Mouse (Mus musculus) liver, embryonic 16.5 days (tissue): ENCODE measurements around the gene Folr2. TPM values are rescaled to one million over a fixed set of nuclear protein-coding genes. Genes with fewer than 3 reads are reported as not detected.

Experiments
- ATAC-seq: fragments of 200-750 bp; cut with Nextera tagmentation; 2 replicates; pipeline ENCODE4 v1.8.0; 2017; ENCODE audit warnings: low read depth, mild to moderate bottlenecking, moderate number of reproducible peaks, moderate library complexity
- H3K27ac ChIP-seq: fragments of 300-500 bp; sonication (generic); 2 replicates; pipeline ENCODE4 v1.5.1; 2014; ENCODE audit warnings: mild to moderate bottlenecking, low read length
- H3K27me3 ChIP-seq: fragments of 300-500 bp; sonication (generic); 2 replicates; pipeline ENCODE4 v1.6.1; 2014; ENCODE audit warnings: low read depth, low read length, mixed read lengths; ENCODE audit not compliant: control insufficient read depth, insufficient read depth
- H3K36me3 ChIP-seq: fragments of 300-500 bp; sonication (generic); 2 replicates; pipeline ENCODE4 v1.6.1; 2014; ENCODE audit warnings: mild to moderate bottlenecking; ENCODE audit not compliant: control insufficient read depth, insufficient read depth
- H3K4me1 ChIP-seq: fragments of 300-500 bp; sonication (generic); 2 replicates; pipeline ENCODE4 v1.6.1; 2014; ENCODE audit warnings: low read depth, low read length, mixed read lengths; ENCODE audit not compliant: control insufficient read depth
- H3K4me2 ChIP-seq: fragments of 300-500 bp; sonication (generic); 2 replicates; pipeline ENCODE4 v1.6.1; 2014; ENCODE audit warnings: low read depth, low read length, mixed read lengths
- H3K4me3 ChIP-seq: fragments of 300-500 bp; sonication (generic); 2 replicates; pipeline ENCODE4 v1.5.1; 2014; ENCODE audit warnings: low read depth, mild to moderate bottlenecking, low read length
- H3K9ac ChIP-seq: fragments of 300-500 bp; sonication (generic); 2 replicates; pipeline ENCODE4 v1.6.1; 2014; ENCODE audit warnings: low read depth, low read length
- H3K9me3 ChIP-seq: fragments of 300-500 bp; sonication (generic); replicated peaks from 2 replicates; pipeline ENCODE4 v1.6.1; 2016; ENCODE audit warnings: low read length; ENCODE audit not compliant: control insufficient read depth
- WGBS: fragments of 180-500 bp; shearing (Covaris S2); extraction: QIAGEN DNeasy Blood & Tissue Kit; methylation state at CpG from one replicate; pipeline ENCODE4 v1.1.7; 2014; ENCODE audit not compliant: insufficient replicate concordance; 5-methylcytosine and 5-hydroxymethylcytosine counted together
- polyA plus RNA-seq: library from polyadenylated mRNA; unstranded; fragments of >200 nt; fragmentation: Nextera tagmentation; extraction: Ambion mirVana; gene quantifications from 2 replicates; pipeline ENCODE4 v1.2.1, GENCODE M21; 2015

Gene Folr2
- polyA plus RNA-seq, 1 experiment from 2014 or later: 6.4 TPM

- Histone ChIP-seq H3K4me2 (no peak overlapping the region), H3K4me1 (no peaks in the 10 kb centered on the region), H3K9ac (no peak overlapping the region), H3K27me3 (no peaks in the 10 kb centered on the region), H3K36me3 (no peaks in the 10 kb centered on the region), H3K4me3 (no peak overlapping the region), H3K9me3 (no peaks in the 10 kb centered on the region), H3K27ac (no peak overlapping the region)
- ATAC-seq: no peak; the same call in 1 of the 2 replicates
- 69% methylated on average over 6 of the region's 6 CpGs for WGBS
These were observed 4.1 kb downstream of the Folr2 start for GRCm38 (mm10) chr7:101852846-101853245.

DNA sequence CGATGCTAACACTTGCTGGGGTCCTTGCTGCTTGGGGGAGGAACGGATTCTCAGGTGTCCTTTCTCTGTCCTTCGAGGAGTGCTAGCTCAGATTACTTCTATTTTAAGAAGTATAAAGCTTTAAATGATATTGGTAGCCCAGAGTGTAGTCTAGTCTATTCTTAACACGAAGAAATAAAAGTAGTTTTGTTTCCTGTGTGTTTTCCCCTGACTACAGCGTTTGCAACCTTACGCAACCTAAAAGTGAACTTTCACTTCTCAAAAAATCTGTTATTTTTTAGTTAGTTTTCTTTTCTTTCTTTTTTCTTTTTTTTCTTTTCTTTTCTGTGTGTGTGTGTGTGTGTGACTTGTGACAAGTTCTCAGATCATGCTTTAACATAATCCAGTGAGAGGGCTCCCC is 5.3 kb downstream of the Folr2 start:
- H3K4me1 ChIP-seq: no peaks in the 10 kb centered on the region
- H3K4me2 ChIP-seq: no peak overlapping the region
- no peak overlapping the region for H3K4me3 ChIP-seq
- ATAC-seq: no peak
- H3K9me3 ChIP-seq: no peaks in the 10 kb centered on the region
- H3K9ac ChIP-seq: no peak overlapping the region
- H3K27ac ChIP-seq: no peak overlapping the region
- H3K36me3 ChIP-seq: no peaks in the 10 kb centered on the region
- 50% methylated on average over 6 of the region's 6 CpGs for WGBS
- no peaks in the 10 kb centered on the region for H3K27me3 ChIP-seq

- H3K4me2 ChIP-seq: no peak overlapping the region
- WGBS: 63% methylated on average over 1 of the region's 1 CpGs
- no peak overlapping the region for H3K4me3 ChIP-seq
- H3K9ac ChIP-seq: no peak overlapping the region
- H3K9me3 ChIP-seq: no peaks in the 10 kb centered on the region
- no peak overlapping the region for H3K27ac ChIP-seq
- H3K4me1 ChIP-seq: no peaks in the 10 kb centered on the region
- ATAC-seq: no peak
- no peaks in the 10 kb centered on the region for H3K27me3 ChIP-seq
- no peaks in the 10 kb centered on the region for H3K36me3 ChIP-seq
These were observed 9.1 kb downstream of the Folr2 start for GRCm38 (mm10) chr7:101847934-101848333.

- H3K27me3 ChIP-seq: peaks cover under 1% of the 10 kb centered on the region; the same call in 1 of the 2 replicates
- no peaks in the 10 kb centered on the region for H3K36me3 ChIP-seq
- H3K9ac ChIP-seq: no peak overlapping the region
- WGBS: 61% methylated on average over 6 of the region's 6 CpGs
- no peak overlapping the region for H3K4me3 ChIP-seq
- no peak for ATAC-seq
- no peaks in the 10 kb centered on the region for H3K4me1 ChIP-seq
- no peak overlapping the region for H3K27ac ChIP-seq
- no peaks in the 10 kb centered on the region for H3K9me3 ChIP-seq
- no peak overlapping the region for H3K4me2 ChIP-seq
These were observed 12.8 kb downstream of the Folr2 start for GRCm38 (mm10) chr7:101844186-101844585.

DNA sequence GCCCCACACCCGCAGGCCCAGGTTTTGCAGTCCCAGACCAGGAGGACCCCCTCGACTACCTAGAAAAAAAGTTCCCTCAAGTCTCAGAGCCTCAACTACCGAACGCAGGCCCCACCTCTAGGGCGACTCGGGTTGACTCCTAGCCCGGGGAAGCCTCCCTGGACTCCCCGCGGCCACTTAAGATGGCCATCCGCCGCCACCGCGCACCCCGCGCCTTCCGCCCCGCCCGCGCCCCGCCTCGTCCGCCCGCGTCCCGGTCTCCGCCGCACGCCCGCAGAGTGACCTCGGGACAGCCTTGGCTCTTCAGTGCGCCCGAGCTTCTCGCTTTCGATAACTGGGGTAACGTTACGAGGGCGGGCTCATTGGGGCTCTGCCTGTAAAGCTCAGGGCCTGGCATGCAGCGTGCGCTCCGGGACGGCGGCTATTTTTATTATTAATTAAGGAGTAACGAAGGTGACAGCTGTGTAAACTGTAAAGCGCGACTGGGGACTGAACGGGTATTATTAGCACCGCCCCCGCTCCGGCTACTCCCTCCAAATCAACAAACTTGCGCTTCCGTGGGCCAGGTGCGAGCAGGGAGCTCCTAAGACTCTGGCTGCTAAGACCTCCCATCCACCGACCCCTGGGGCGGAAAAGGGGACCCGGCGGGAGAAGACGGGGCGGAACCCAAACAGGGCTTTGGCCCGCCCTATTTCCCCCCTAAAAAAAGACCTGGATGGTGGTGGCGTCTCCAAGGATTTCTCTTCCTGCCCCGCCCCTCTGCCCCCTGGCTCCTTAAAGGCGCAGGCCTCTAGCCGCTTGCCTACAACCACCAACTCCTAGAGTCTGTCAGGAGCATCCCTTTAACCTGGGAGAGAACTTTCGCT is 19.2 kb downstream of the Folr2 start, which contains the start of gene Inppl1:
Inppl1 (minus strand) TSS at position 624 of the 866 bp plus-strand sequence.
- Histone ChIP-seq H3K9ac (peak within 1 kb of the TSS; percentile 66), H3K27me3 (peaks cover 32% of the 10 kb centered on the region), H3K4me1 (no peaks in the 10 kb centered on the region; the same call in none of the 2 replicates), H3K36me3 (no peaks in the 10 kb centered on the region), H3K9me3 (no peaks in the 10 kb centered on the region), H3K4me3 (peak within 1 kb of the TSS; percentile 67), H3K4me2 (peak within 1 kb of the TSS; percentile 73), H3K27ac (0 out of 2 replicates have a peak within 1 kb of the TSS, but pooled peaks have one; percentile 12)
- 1% methylated on average over 64 of the region's 64 CpGs for WGBS
- ATAC-seq: peak; percentile 61

DNA sequence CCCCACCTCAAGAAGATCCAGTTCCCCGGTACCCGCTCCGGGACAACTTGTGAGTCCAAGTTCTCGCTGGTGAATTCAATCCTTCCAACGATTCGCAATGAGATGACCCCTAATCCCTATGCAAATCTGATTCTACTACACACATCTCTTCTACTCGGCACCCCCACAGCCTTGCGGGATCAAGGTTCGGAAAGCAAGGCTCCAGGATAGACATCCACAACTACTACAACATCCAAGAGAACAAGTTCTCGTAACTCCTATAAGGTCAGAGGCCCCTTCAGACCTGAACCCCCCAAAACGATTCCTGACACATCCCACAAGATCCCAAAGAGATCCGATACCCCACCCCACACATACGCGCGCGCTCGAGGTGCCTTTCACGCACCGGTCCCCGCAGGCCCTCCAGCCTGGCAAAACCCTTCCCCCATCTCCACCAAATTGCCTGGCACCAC is 19.8 kb downstream of the Folr2 start:
- H3K4me2 ChIP-seq: peak overlapping the region; percentile 73
- H3K27ac ChIP-seq: no peak overlapping the region
- H3K27me3 ChIP-seq: peaks cover 32% of the 10 kb centered on the region
- no peaks in the 10 kb centered on the region for H3K9me3 ChIP-seq
- no peaks in the 10 kb centered on the region for H3K36me3 ChIP-seq
- H3K9ac ChIP-seq: peak overlapping the region; percentile 66
- WGBS: 1% methylated on average over 20 of the region's 20 CpGs
- peak overlapping the region; percentile 67 for H3K4me3 ChIP-seq
- ATAC-seq: no peak
- no peaks in the 10 kb centered on the region; the same call in none of the 2 replicates for H3K4me1 ChIP-seq

GRCm38 (mm10) chr7:101836271-101837153 is 20.5 kb downstream of the Folr2 start:
- peaks cover 32% of the 10 kb centered on the region for H3K27me3 ChIP-seq
- peak overlapping the region; percentile 67 for H3K4me3 ChIP-seq
- peak overlapping the region; percentile 66 for H3K9ac ChIP-seq
- peak overlapping the region; percentile 52; the same call in 1 of the 2 replicates for H3K27ac ChIP-seq
- peak overlapping the region; percentile 73 for H3K4me2 ChIP-seq
- H3K4me1 ChIP-seq: no peaks in the 10 kb centered on the region; the same call in none of the 2 replicates
- H3K9me3 ChIP-seq: no peaks in the 10 kb centered on the region
- under 1% methylated on average over 56 of the region's 63 CpGs for WGBS
- ATAC-seq: peak; percentile 25; the same call in 1 of the 2 replicates
- H3K36me3 ChIP-seq: no peaks in the 10 kb centered on the region

DNA sequence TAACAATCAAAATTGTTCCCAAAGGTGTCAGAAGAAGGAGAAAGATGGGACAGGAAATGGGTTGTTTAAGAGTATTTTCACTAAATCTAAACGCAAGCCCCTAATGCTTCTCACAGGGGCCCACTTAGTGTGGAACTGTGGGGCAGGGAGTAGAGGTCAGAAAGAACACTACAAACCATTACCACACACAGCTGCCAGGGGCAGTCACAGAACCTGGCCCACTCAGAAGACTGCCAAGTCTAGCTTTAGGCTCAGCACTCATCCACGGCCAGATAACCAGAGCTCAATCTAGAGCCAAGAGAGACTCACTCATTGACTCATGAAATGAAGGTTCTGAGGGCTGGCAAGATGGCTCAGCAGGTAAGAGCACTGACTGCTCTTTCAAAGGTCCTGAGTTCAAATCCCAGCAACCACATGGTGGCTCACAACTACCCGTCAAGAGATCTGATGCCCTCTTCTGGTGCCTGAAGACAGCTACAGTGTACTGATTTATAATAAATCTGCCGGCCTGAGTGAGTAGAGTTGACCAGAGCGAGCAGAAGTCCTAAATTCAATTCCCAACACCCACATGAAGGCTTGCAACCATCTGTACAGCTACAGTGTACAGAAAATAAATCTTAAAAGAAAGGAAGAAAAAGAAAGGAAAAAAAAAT is 21.4 kb downstream of the Folr2 start:
- Histone ChIP-seq H3K27me3 (peaks cover 32% of the 10 kb centered on the region), H3K9me3 (no peaks in the 10 kb centered on the region), H3K4me1 (no peaks in the 10 kb centered on the region; the same call in none of the 2 replicates), H3K27ac (no peak overlapping the region), H3K36me3 (no peaks in the 10 kb centered on the region), H3K4me2 (peak overlapping the region; percentile 73; the same call in 1 of the 2 replicates), H3K9ac (no peak overlapping the region), H3K4me3 (peak overlapping the region; percentile 67; the same call in 1 of the 2 replicates)
- WGBS: 40% methylated on average over 5 of the region's 5 CpGs
- ATAC-seq: no peak
